Mouse (Mus musculus) B cell, adult 62 days (primary cell): ENCODE results near the gene Olfr316. TPM values are rescaled to one million over a fixed set of nuclear protein-coding genes. Genes with fewer than 3 reads are reported as not detected.

Experiments
- total RNA-seq: library from RNA; stranded (reverse); gene quantifications from 4 replicates; pipeline ENCODE4 v1.2.4, GENCODE M21; 2023

The Olfr316 gene
- total RNA-seq: not detected in 4 replicates

DNA sequence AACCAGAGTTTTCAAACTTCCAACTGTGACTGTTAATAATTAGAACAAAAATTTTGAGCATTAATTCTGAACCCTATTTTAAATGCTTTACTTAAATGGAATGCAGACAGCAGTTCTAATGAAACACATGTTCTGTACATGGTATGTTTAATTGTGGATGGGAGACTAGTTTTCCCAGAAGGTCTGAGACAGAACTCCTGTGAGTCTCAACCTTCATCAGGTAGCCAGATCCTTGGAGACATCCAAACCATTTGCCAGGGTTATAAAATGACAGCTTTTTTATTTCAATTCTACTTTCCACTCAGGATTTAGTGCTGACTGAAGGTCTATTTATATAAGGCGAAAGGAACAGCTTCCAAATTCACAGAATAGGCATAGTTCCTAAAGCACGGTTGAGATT lies at the start of gene Olfr316:
Gene Olfr316 (plus strand): TSS at position 301 of the 400 bp plus-strand sequence.

DNA sequence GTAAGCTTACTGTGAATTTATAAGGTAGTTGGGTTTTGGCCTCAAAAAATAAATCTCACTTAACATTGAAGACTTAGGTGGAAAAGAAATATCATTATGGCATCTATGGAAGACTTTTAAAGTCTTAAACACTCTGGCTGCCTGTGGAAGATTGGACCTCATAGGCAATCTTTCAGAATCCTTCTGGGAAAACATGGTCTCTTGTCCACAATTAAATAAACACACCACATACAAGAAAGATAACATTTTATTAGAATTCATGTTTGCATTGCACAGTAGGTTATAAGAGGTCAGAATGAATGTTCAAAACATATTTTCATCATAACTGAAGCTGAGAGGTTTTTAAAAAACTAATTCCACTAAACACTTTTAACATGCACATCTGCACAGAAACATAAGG lies 28.6 kb upstream of the Olfr316 start, which contains the start of gene Olfr318:
Gene Olfr318 (minus strand): TSS at position 101 of the 400 bp plus-strand sequence.

DNA sequence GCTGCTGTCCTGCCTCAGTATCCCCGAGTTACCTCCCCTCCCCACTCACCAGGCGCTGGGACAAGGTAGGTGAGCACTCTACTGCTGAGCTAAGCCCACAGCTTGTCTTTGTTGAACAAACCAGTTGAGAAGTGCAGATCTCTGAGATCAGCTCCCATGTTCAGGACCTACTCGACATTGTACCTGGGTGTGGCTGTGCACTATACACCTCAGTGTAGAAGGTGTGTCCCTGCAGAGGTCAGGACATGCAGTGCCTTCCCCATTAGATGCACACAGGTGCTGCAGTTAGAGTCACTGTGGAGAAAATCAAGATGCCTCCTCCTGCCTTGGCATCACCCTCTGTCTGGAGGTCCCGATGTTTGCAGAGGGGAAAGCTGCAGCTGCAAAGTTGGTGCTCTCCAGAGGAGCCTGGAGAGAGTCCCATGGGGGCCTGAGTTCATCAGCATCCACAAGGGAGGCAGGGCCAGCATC lies 13.7 kb upstream of the Olfr316 start, which contains the start of gene Olfr317:
Gene Olfr317 (minus strand): TSS at position 421 of the 471 bp plus-strand sequence.

DNA sequence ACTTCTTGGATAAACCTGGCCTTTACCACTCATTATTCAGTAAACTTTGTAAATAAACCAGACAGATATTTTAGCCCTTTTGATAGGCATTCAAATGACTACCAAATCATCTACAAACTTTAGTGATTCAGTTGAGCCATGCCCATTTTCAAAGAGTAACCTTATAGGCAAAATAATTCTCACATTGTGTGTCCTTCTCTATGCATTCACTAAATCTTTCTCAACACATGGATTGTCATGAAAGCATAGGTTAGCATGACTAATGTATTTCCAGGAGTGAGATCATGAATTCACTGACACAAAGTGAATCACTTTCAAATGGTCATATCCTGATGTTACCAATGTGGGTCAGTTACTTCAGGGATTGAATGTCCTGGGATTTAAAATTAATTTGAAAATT lies 20.4 kb downstream of the Olfr316 start, which contains the start of gene Olfr315:
Gene Olfr315 (plus strand): TSS at position 301 of the 400 bp plus-strand sequence.

DNA sequence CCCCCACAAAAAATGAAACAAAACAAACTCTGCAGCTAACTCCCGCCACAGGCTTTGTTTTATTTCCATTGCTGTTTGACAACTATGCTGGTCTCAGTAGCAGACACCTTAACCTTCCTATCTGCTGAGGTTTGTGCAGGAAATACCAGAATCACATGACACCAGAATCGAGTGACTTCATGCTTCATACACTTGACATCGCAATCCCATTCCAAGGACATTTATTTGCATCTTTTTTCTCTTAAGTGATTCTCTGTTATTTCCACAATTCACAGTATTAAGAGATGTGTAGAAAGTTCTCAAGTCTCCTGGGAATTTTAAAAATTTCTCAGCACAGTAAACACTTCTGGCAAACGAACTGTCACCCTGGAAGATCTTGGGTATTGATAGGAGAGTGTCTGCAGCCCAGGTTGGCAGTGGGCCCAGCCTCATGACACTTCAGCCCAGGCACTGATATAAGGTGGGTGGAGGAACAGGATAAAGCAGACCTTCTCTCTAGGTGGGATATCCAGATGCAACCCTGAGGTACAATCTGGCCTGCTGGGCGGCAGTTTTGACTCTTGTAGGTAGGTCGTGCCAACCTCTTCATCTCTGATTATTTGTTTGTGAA lies 30.1 kb downstream of the Olfr316 start, which contains the start of gene Olfr314:
Gene Olfr314 (plus strand): TSS at position 473 of the 610 bp plus-strand sequence.

DNA sequence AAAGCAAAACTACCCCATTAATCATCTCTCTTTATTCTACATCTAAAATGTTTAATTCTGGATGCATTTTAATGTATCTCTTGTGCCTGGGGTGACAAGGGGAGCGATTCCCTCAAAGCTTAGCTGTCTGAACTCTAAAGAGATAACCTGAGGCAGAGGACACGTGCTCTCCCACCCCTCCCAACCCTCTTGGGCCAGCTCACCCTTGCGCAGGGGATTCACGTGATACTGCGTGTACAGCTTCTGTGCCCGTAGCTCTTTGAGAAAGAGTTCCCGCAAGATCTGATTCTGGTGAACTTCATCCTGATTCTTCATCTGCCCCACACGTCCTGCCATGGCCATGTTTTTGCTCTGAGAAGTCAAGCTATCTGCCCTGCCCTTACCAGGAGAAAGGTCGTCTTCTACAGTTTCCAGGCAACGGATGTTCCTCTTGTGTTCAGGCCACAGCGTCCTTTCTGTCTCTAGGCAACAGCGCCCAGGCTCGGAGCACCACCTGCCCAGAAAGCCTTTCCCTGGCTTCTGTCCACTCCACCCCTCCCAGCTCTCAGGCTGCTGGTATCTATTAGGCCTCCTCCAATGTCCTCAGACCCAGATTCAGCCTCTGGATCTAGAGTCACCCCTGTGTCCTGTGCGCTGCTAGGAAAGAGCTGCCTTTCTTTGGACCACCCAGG lies 49.2 kb downstream of the Olfr316 start, which contains the start of gene Fam183b:
Gene Fam183b (minus strand): TSS at position 403 of the 671 bp plus-strand sequence.

Other genes with a start within 250 kb of the Olfr316 start
- not detected in 4 replicates for gene Olfr330, start 217.9 kb upstream of the Olfr316 start, total RNA-seq
- gene Olfr329-ps, start 206.3 kb upstream of the Olfr316 start, total RNA-seq: not detected in 4 replicates
- 0.18 to 0.48 TPM (median 0.25 TPM) in 4 replicates for gene Olfr328, start 197.1 kb upstream of the Olfr316 start, total RNA-seq
- not detected in 4 replicates for gene Olfr224, start 182.2 kb upstream of the Olfr316 start, total RNA-seq
- gene Olfr325, start 175.0 kb upstream of the Olfr316 start, total RNA-seq: not detected in 4 replicates
- gene Olfr324, start 157.6 kb upstream of the Olfr316 start, total RNA-seq: not detected in 4 replicates
- gene 2210407C18Rik, start 136.7 kb upstream of the Olfr316 start, total RNA-seq: not detected in 4 replicates
- gene Olfr323, start 122.2 kb upstream of the Olfr316 start, total RNA-seq: not detected in 4 replicates
- gene Trim58, start 112.3 kb upstream of the Olfr316 start, total RNA-seq: not detected in 4 replicates
- gene Olfr322, start 94.0 kb upstream of the Olfr316 start, total RNA-seq: not detected in 4 replicates
- not detected in 4 replicates for gene Olfr320, start 71.6 kb upstream of the Olfr316 start, total RNA-seq
- gene Olfr319, start 53.6 kb upstream of the Olfr316 start, total RNA-seq: not detected in 4 replicates
- gene Olfr318, start 28.7 kb upstream of the Olfr316 start, total RNA-seq: 0.41 to 1.1 TPM (median 0.60 TPM) in 4 replicates
- gene Olfr317, start 13.5 kb upstream of the Olfr316 start, total RNA-seq: not detected in 4 replicates
- not detected in 4 replicates for gene Olfr315, start 20.5 kb downstream of the Olfr316 start, total RNA-seq
- gene Olfr314, start 30.2 kb downstream of the Olfr316 start, total RNA-seq: 0.20 TPM in 1 of 4 replicates, not detected in the others
- not detected in 4 replicates for gene Fam183b, start 49.2 kb downstream of the Olfr316 start, total RNA-seq
- not detected in 4 replicates for gene Olfr313, start 62.3 kb downstream of the Olfr316 start, total RNA-seq
- not detected in 4 replicates for gene Olfr312, start 76.5 kb downstream of the Olfr316 start, total RNA-seq
- gene Olfr311, start 86.5 kb downstream of the Olfr316 start, total RNA-seq: not detected in 4 replicates
- 4.1 to 8.8 TPM (median 5.6 TPM) in 4 replicates for gene Gm12258, start 94.4 kb downstream of the Olfr316 start, total RNA-seq
- 10.3 to 12.2 TPM (median 11.0 TPM) in 4 replicates for gene 2810021J22Rik, start 114.5 kb downstream of the Olfr316 start, total RNA-seq
- gene Zfp39, start 151.5 kb downstream of the Olfr316 start, total RNA-seq: 9.9 to 13.0 TPM (median 11.6 TPM) in 4 replicates
- not detected in 4 replicates for gene Btnl10, start 165.2 kb downstream of the Olfr316 start, total RNA-seq
- gene Rnf187, start 186.2 kb downstream of the Olfr316 start, total RNA-seq: 113 to 129 TPM (median 118 TPM) in 4 replicates
- 20.4 to 26.0 TPM (median 20.9 TPM) in 4 replicates for gene Hist3h2ba, start 196.2 kb downstream of the Olfr316 start, total RNA-seq
- gene Hist3h2a, start 202.0 kb downstream of the Olfr316 start, total RNA-seq: 61.7 to 72.8 TPM (median 69.5 TPM) in 4 replicates
- gene Trim17, start 202.0 kb downstream of the Olfr316 start, total RNA-seq: 0.16 to 0.39 TPM (median 0.28 TPM) in 4 replicates
- gene Trim11, start 225.4 kb downstream of the Olfr316 start, total RNA-seq: 110 to 128 TPM (median 119 TPM) in 4 replicates